In the genomic region with DNA sequence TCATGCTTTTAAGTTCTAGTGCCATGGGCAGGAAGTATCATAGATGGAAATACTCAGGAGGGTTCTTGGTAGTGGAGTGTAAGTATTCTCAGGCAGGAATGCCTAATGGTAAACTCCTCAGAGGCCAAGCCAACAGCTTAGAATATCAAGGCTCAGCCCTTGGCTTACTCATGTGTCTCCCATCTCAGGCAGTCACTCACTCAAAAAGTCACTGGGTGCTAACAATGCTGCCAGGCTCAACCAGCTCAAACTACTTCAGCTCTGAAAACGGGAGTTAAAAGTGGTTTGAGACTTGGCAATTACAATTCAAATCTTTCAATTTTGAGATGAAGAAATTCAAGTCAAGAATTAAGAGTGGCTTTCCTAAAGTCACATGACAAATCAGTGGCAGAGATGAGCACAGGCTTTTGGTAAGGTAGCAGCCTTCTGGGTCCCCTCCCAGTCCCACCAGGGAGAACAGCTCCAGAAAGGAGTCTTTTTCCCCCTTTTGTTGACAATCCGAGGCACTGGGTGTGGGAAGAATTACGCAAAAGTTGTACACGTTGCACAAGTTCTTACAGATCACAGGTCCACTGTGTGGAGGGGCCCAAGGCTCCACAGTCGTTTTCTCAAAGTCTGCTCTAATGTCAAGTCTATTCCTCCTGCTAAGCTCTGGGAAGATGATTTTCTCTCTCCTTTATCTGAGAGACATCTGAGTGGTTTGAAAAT, we compare ENCODE assay signal across 23 mouse cellular contexts.
A peak's percentile ranks its signal among the peaks of the same experiment; 100 is the strongest.
DNase-seq lines count a peak whose midpoint lies in the region; ATAC-seq lines count a peak whose summit lies in the region.
"Had no signal": no experiment of that assay in that cellular context is flagged by ENCODE, and none has a peak within 500 bp of the region (broad histone marks: within the 10 kb centered on the region; RNA-seq: fewer than 3 reads in every experiment).

No protein-coding gene starts in this region.

- no peaks in the 10 kb centered on the region for H3K9me3 ChIP-seq in liver, embryonic 16.5 days (replicated peaks; ENCODE audit: control insufficient read depth, low read length)
- H3K9me3 ChIP-seq in liver, embryonic 12.5 days (replicated peaks) = no peaks in the 10 kb centered on the region
- H3K9me3 ChIP-seq in heart, embryonic 11.5 days (replicated peaks; ENCODE audit: control insufficient read depth, low read length) = no peaks in the 10 kb centered on the region
- H3K9me3 ChIP-seq: embryonic facial prominence, embryonic 13.5 days; forebrain, embryonic 12.5 days; heart, embryonic 12.5 days; hindbrain, embryonic 10.5 days; neural tube, embryonic 15.5 days had no signal

- no peaks in the 10 kb centered on the region for H3K27me3 ChIP-seq in liver, embryonic 16.5 days (ENCODE audit: control insufficient read depth, insufficient read depth, low read depth, low read length)
- no peaks in the 10 kb centered on the region for H3K27me3 ChIP-seq in liver, embryonic 12.5 days (replicated peaks)
- H3K27me3 ChIP-seq in heart, embryonic 11.5 days (ENCODE audit: control insufficient read depth, insufficient read depth, low read length) = no peaks in the 10 kb centered on the region
- H3K27me3 ChIP-seq: embryonic facial prominence, embryonic 13.5 days; forebrain, embryonic 12.5 days; heart, embryonic 12.5 days; neural tube, embryonic 15.5 days had no signal

- WGBS in liver, embryonic 16.5 days (ENCODE audit: insufficient replicate concordance) = 68% methylated on average over 5 of the region's 5 CpGs
- 65% methylated on average over 5 of the region's 5 CpGs for WGBS in liver, embryonic 12.5 days (ENCODE audit: insufficient replicate concordance)
- 79% methylated on average over 5 of the region's 5 CpGs for WGBS in heart, embryonic 11.5 days (ENCODE audit: insufficient replicate concordance)

- DNase-seq in adrenal gland, postnatal 10 days = peak; percentile 3
- no peak for DNase-seq in adrenal gland, adult 18-20 months (ENCODE audit: low spot score in 2 of 2)
- peak; percentile 23 for DNase-seq in lung, postnatal 14 days
- DNase-seq in frontal cortex, postnatal 25 days (ENCODE audit: low spot score in 2 of 2) = no peak
- DNase-seq: cerebellum, adult 18-20 months; cerebellum, postnatal 25 days; heart, adult 11 months; heart, postnatal 10 days; kidney, adult 18-20 months; thymus, adult 18-20 months; thymus, postnatal 36 days had no signal

- H3K4me2 ChIP-seq in liver, embryonic 16.5 days (ENCODE audit: low read depth, low read length) = no peak overlapping the region
- no peak overlapping the region for H3K4me2 ChIP-seq in liver, embryonic 12.5 days
- no peak overlapping the region for H3K4me2 ChIP-seq in heart, embryonic 11.5 days
- H3K4me2 ChIP-seq: embryonic facial prominence, embryonic 13.5 days; forebrain, embryonic 12.5 days; heart, embryonic 12.5 days; neural tube, embryonic 15.5 days had no signal

- H3K4me3 ChIP-seq in liver, embryonic 16.5 days (ENCODE audit: low read depth, low read length) = no peak overlapping the region
- H3K4me3 ChIP-seq in liver, embryonic 12.5 days = no peak overlapping the region
- no peak overlapping the region for H3K4me3 ChIP-seq in heart, embryonic 11.5 days (ENCODE audit: low read depth, low read length)
- H3K4me3 ChIP-seq: embryonic facial prominence, embryonic 13.5 days; erythroblast, embryonic 14.5 days; forebrain, embryonic 12.5 days; heart, embryonic 12.5 days; hindbrain, embryonic 10.5 days; left cerebral cortex, adult 2 months; neural tube, embryonic 15.5 days had no signal

- H3K27ac ChIP-seq in liver, embryonic 16.5 days (ENCODE audit: low read length) = no peak overlapping the region
- H3K27ac ChIP-seq in liver, embryonic 12.5 days = no peak overlapping the region
- H3K27ac ChIP-seq in heart, embryonic 11.5 days (ENCODE audit: low read depth, low read length) = no peak overlapping the region
- H3K27ac ChIP-seq: embryonic facial prominence, embryonic 13.5 days; forebrain, embryonic 12.5 days; hindbrain, embryonic 10.5 days; kidney, postnatal 0 days; left cerebral cortex, adult 2 months; neural tube, embryonic 15.5 days had no signal

- H3K36me3 ChIP-seq in liver, embryonic 16.5 days (ENCODE audit: control insufficient read depth, insufficient read depth) = peaks cover 6% of the 10 kb centered on the region; the same call in 1 of the 2 replicates
- H3K36me3 ChIP-seq in liver, embryonic 12.5 days = peaks cover 18% of the 10 kb centered on the region
- H3K36me3 ChIP-seq in heart, embryonic 11.5 days (ENCODE audit: control insufficient read depth, insufficient read depth, low read length) = no peaks in the 10 kb centered on the region
- H3K36me3 ChIP-seq: embryonic facial prominence, embryonic 13.5 days; forebrain, embryonic 12.5 days; heart, embryonic 12.5 days; hindbrain, embryonic 10.5 days; neural tube, embryonic 15.5 days had no signal

- no peak overlapping the region for H3K9ac ChIP-seq in liver, embryonic 16.5 days (ENCODE audit: low read depth, low read length)
- no peak overlapping the region for H3K9ac ChIP-seq in liver, embryonic 12.5 days
- H3K9ac ChIP-seq in heart, embryonic 11.5 days (ENCODE audit: low read depth, low read length) = no peak overlapping the region
- H3K9ac ChIP-seq: embryonic facial prominence, embryonic 13.5 days; forebrain, embryonic 12.5 days; heart, embryonic 12.5 days; neural tube, embryonic 15.5 days had no signal

- H3K4me1 ChIP-seq in liver, embryonic 16.5 days (ENCODE audit: control insufficient read depth, low read depth, low read length) = peaks cover 5% of the 10 kb centered on the region; the same call in 1 of the 2 replicates
- peaks cover 8% of the 10 kb centered on the region for H3K4me1 ChIP-seq in liver, embryonic 12.5 days
- peaks cover 5% of the 10 kb centered on the region for H3K4me1 ChIP-seq in heart, embryonic 11.5 days (ENCODE audit: control insufficient read depth, insufficient read depth, low read length)
- H3K4me1 ChIP-seq: embryonic facial prominence, embryonic 13.5 days; forebrain, embryonic 12.5 days; hindbrain, embryonic 10.5 days; neural tube, embryonic 15.5 days had no signal

- ATAC-seq in liver, embryonic 16.5 days (ENCODE audit: low read depth) = peak; percentile 41; the same call in 1 of the 2 replicates
- ATAC-seq in liver, embryonic 12.5 days = no peak
- ATAC-seq in heart, embryonic 11.5 days (replicated peaks; ENCODE audit: insufficient number of reproducible peaks, low FRiP score, low TSS enrichment) = no peak
- ATAC-seq: hindbrain, embryonic 16.5 days had no signal

Comparison
In these comparisons a context has a peak if more than half of its experiments do, and no peak if none do; other contexts are left out.
1. DNase-seq: peak in adrenal gland, postnatal 10 days (single experiment) and lung, postnatal 14 days (single experiment); none in adrenal gland, adult 18-20 months (0 of 2) and frontal cortex, postnatal 25 days (0 of 2).